23 mouse cellular contexts compared by ENCODE assay signal in the genomic region with DNA sequence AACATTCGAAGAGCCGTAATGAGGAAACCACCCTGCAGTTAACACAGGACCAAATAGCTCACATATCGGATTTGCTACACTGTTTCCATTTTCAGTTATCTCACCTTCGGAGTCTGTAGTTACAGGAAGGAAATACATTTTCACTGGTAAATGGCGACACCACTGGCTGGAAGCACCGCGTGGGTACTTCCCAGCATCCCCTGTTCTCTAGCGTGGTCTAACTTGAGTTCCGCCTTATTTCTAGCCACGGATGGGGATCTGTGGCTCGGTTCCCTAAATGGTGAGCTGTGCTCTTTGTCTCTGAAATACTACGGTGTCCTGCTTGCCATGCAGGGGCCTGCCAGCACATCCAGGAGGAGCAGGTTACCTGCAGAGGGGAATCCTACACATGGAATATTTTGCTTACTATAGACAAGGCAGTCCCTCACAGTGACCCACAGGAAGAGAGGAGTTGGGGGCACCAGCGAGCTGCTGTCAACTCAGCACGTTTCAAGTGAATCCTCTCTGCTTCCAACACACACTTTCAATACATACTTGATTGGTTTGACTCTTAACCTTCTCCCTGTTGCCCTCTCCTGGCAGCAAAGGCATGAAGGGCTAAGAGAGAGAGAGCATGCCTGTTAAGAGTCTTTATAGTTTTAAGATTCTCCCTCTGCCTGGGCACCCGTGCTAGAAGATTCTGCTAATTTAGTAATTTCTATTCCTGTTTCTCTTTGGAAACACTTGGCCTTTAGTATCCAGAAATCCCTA.
DNase-seq lines count a peak whose midpoint lies in the region; ATAC-seq and TF ChIP-seq lines count a peak whose summit lies in the region.
"Had no signal": no experiment of that assay in that cellular context is flagged by ENCODE, and none has a peak within 500 bp of the region (broad histone marks: within the 10 kb centered on the region; RNA-seq: fewer than 3 reads in every experiment).

No protein-coding gene starts in this region.

- DNase-seq in layer of hippocampus, adult 2 months (ENCODE audit: low spot score in 2 of 2) = no peak
- no peak for DNase-seq in layer of hippocampus, postnatal 36 days
- no peak for DNase-seq in CH12.LX (ENCODE audit: extremely low read depth)
- peak; percentile 56 for DNase-seq in MN1 (ENCODE audit: low spot score)
- no peak for DNase-seq in retina, embryonic 14.5 days (ENCODE audit: low spot score)
- DNase-seq in thymus, postnatal 14 days = no peak
- DNase-seq: cerebellum, adult 2 months; embryo, embryonic 11 days; gastrocnemius, adult 2 months; heart, postnatal 10 days; kidney, adult 2 months; kidney, postnatal 14 days; lung, postnatal 10 days; midbrain, embryonic 14.5 days; thymus, adult 2 months had no signal

- in situ Hi-C loops in CH12.LX (cut with MboI; ENCODE audit: low pct_ligation_motif_present, low pct_unique_long_range_greater_than_20kb, low sequenced_read_pairs) = loop anchor here (25.0 kb wide), 1 partner anchor 301 kb away; no protein-coding TSS in a partner anchor

- no peak overlapping the region for H3K27ac ChIP-seq in layer of hippocampus, adult 2 months
- no peak overlapping the region for H3K27ac ChIP-seq in CH12.LX (ENCODE audit: insufficient read depth, low read depth)
- H3K27ac ChIP-seq: embryonic facial prominence, embryonic 13.5 days; forebrain, embryonic 12.5 days; gastrocnemius, adult 2 months; hindbrain, embryonic 10.5 days; neural tube, embryonic 15.5 days had no signal

- no peaks in the 10 kb centered on the region for H3K36me3 ChIP-seq in CH12.LX (replicated peaks in 1 of 2; ENCODE audit: control insufficient read depth in 1 of 2, insufficient read depth in 1 of 2, low read length in 1 of 2)
- H3K36me3 ChIP-seq: embryonic facial prominence, embryonic 13.5 days; forebrain, embryonic 12.5 days; heart, embryonic 12.5 days; hindbrain, embryonic 10.5 days; neural tube, embryonic 15.5 days had no signal

- no peak overlapping the region for H3K4me3 ChIP-seq in layer of hippocampus, adult 2 months
- no peak overlapping the region for H3K4me3 ChIP-seq in CH12.LX (replicated peaks in 1 of 3; ENCODE audit: low read depth in 2 of 3, low read length in 2 of 3, poor library complexity in 1 of 3)
- H3K4me3 ChIP-seq: embryonic facial prominence, embryonic 13.5 days; erythroblast, embryonic 14.5 days; forebrain, embryonic 12.5 days; gastrocnemius, adult 2 months; heart, embryonic 12.5 days; hindbrain, embryonic 10.5 days; neural tube, embryonic 15.5 days had no signal

- H3K9ac ChIP-seq in CH12.LX (ENCODE audit: insufficient read depth, low read depth) = no peak overlapping the region
- H3K9ac ChIP-seq: embryonic facial prominence, embryonic 13.5 days; forebrain, embryonic 12.5 days; heart, embryonic 12.5 days; neural tube, embryonic 15.5 days had no signal

- dilution Hi-C loops in CH12.LX (cut with MboI; ENCODE audit: extremely low pct_ligation_motif_present, extremely low pct_unique_long_range_greater_than_20kb, low sequenced_read_pairs) = no loop called here

- peak; percentile 29 for TF ChIP-seq CTCF in layer of hippocampus, adult 2 months (conservative IDR thresholded peaks at IDR 0.05)
- peak in 1 of 2 experiments; percentile 50; a peak in 2 of 4 replicates for TF ChIP-seq CTCF in CH12.LX (conservative IDR thresholded peaks at IDR 0.05 in 1 of 2, IDR thresholded peaks at IDR 0.05 in 1 of 2; ENCODE audit: low read depth in 2 of 2, low read length in 2 of 2)

- H3K27me3 ChIP-seq in CH12.LX (replicated peaks) = peaks cover 5% of the 10 kb centered on the region
- H3K27me3 ChIP-seq: embryonic facial prominence, embryonic 13.5 days; forebrain, embryonic 12.5 days; heart, embryonic 12.5 days; neural tube, embryonic 15.5 days had no signal

- peaks cover 0 to 7% of the 10 kb centered on the region in 2 experiments; a peak in 1 of 4 replicates for H3K4me1 ChIP-seq in CH12.LX (ENCODE audit: control insufficient read depth in 1 of 2, insufficient read depth in 2 of 2)
- H3K4me1 ChIP-seq: forebrain, embryonic 12.5 days; hindbrain, embryonic 10.5 days; neural tube, embryonic 15.5 days had no signal

- no peak overlapping the region for H3K4me2 ChIP-seq in CH12.LX (ENCODE audit: insufficient read depth, low read depth, poor library complexity, severe bottlenecking)
- H3K4me2 ChIP-seq: embryonic facial prominence, embryonic 13.5 days; forebrain, embryonic 12.5 days; heart, embryonic 12.5 days; neural tube, embryonic 15.5 days had no signal

- peaks cover 7% of the 10 kb centered on the region for H3K9me3 ChIP-seq in CH12.LX (replicated peaks; ENCODE audit: low read length)
- H3K9me3 ChIP-seq: embryonic facial prominence, embryonic 13.5 days; forebrain, embryonic 12.5 days; hindbrain, embryonic 10.5 days; neural tube, embryonic 15.5 days had no signal

- no peak for TF ChIP-seq POLR2A in CH12.LX (IDR thresholded peaks at IDR 0.05; ENCODE audit: low read depth, low read length)

- TF ChIP-seq EP300 in CH12.LX (IDR thresholded peaks at IDR 0.05; ENCODE audit: low read length) = no peak

- no peaks in the 10 kb centered on the region for H3K79me2 ChIP-seq in CH12.LX (replicated peaks; ENCODE audit: control insufficient read depth, extremely low read depth, insufficient read depth, poor library complexity, severe bottlenecking)

- peak; percentile 39 for ATAC-seq in megakaryocyte progenitor cell, adult 5-6 weeks (replicated peaks; ENCODE audit: poor library complexity)
- ATAC-seq in inflammation-experienced regulatory T-cells, adult 6 months = no peak

- TF ChIP-seq RAD21 in CH12.LX (IDR thresholded peaks at IDR 0.05; ENCODE audit: low read depth, low read length) = no peak; the same call in none of the 2 replicates

TF ChIP-seq in CH12.LX, 34 proteins besides CTCF, POLR2A, EP300 and RAD21:
- TF ChIP-seq MAX (IDR thresholded peaks at IDR 0.05; ENCODE audit: low read length) (no peak), SMC3 (IDR thresholded peaks at IDR 0.05; ENCODE audit: low read depth, low read length) (peak; percentile 35), TBP (conservative IDR thresholded peaks at IDR 0.05; ENCODE audit: low read depth, low read length) (no peak), MAFK (IDR thresholded peaks at IDR 0.05; ENCODE audit: insufficient replicate concordance, low read length) (no peak), MXI1 (IDR thresholded peaks at IDR 0.05; ENCODE audit: low read depth, low read length) (no peak), NRF1 (IDR thresholded peaks at IDR 0.05; ENCODE audit: low read depth, low read length) (no peak), UBTF (IDR thresholded peaks at IDR 0.05; ENCODE audit: low read depth, low read length) (no peak)
TF ChIP-seq in CH12.LX: peak in this region for 1.
